Comparison of ENCODE assay signal across 24 mouse cellular contexts in genomic region chr11:116247502-116248222, GRCm38 (mm10). TPM values are rescaled to one million over a fixed set of nuclear protein-coding genes. Genes with fewer than 3 reads are reported as not detected.
DNase-seq lines count a peak whose midpoint lies in the region; ATAC-seq lines count a peak whose summit lies in the region.
"Had no signal": no experiment of that assay in that cellular context is flagged by ENCODE, and none has a peak within 500 bp of the region (broad histone marks: within the 10 kb centered on the region; RNA-seq: fewer than 3 reads in every experiment).

No protein-coding gene starts in this region.

- H3K9me3 ChIP-seq in kidney, embryonic 16.5 days (ENCODE audit: low read length) = no peaks in the 10 kb centered on the region
- no peaks in the 10 kb centered on the region for H3K9me3 ChIP-seq in intestine, embryonic 15.5 days
- no peaks in the 10 kb centered on the region for H3K9me3 ChIP-seq in heart, embryonic 12.5 days (replicated peaks)
- H3K9me3 ChIP-seq: hindbrain, embryonic 15.5 days had no signal

- H3K27me3 ChIP-seq in kidney, embryonic 16.5 days (ENCODE audit: insufficient read depth, low read length) = no peaks in the 10 kb centered on the region
- no peaks in the 10 kb centered on the region for H3K27me3 ChIP-seq in intestine, embryonic 15.5 days (replicated peaks)
- H3K27me3 ChIP-seq in heart, embryonic 12.5 days (replicated peaks) = no peaks in the 10 kb centered on the region
- H3K27me3 ChIP-seq: hindbrain, embryonic 15.5 days had no signal

- no peak overlapping the region for H3K9ac ChIP-seq in kidney, embryonic 16.5 days (replicated peaks; ENCODE audit: low read length)
- no peak overlapping the region; the same call in 1 of the 2 replicates for H3K9ac ChIP-seq in intestine, embryonic 15.5 days
- no peak overlapping the region for H3K9ac ChIP-seq in heart, embryonic 12.5 days
- H3K9ac ChIP-seq: hindbrain, embryonic 15.5 days; lung, embryonic 14.5 days had no signal

- no peak for ATAC-seq in kidney, embryonic 16.5 days (ENCODE audit: low FRiP score, low TSS enrichment)
- ATAC-seq in intestine, embryonic 15.5 days = peak; percentile 84
- no peak for ATAC-seq in heart, embryonic 12.5 days (ENCODE audit: insufficient number of reproducible peaks, low FRiP score)
- ATAC-seq: forebrain, embryonic 16.5 days had no signal

- peaks cover 5% of the 10 kb centered on the region; the same call in 1 of the 2 replicates for H3K4me1 ChIP-seq in kidney, embryonic 16.5 days (ENCODE audit: insufficient read depth, low read length)
- peaks cover 3% of the 10 kb centered on the region; the same call in 1 of the 2 replicates for H3K4me1 ChIP-seq in intestine, embryonic 15.5 days (replicated peaks)
- H3K4me1 ChIP-seq in heart, embryonic 12.5 days (replicated peaks) = peaks cover 18% of the 10 kb centered on the region
- H3K4me1 ChIP-seq: hindbrain, embryonic 15.5 days had no signal

- WGBS in kidney, embryonic 16.5 days = 71% methylated on average over 14 of the region's 14 CpGs
- 69% methylated on average over 14 of the region's 14 CpGs for WGBS in intestine, embryonic 15.5 days
- WGBS in heart, embryonic 12.5 days = 86% methylated on average over 14 of the region's 14 CpGs

- H3K27ac ChIP-seq in kidney, embryonic 16.5 days (ENCODE audit: low read length) = no peak overlapping the region
- H3K27ac ChIP-seq in intestine, embryonic 15.5 days = peak overlapping the region; percentile 51
- H3K27ac ChIP-seq in heart, embryonic 12.5 days (ENCODE audit: poor library complexity, severe bottlenecking) = no peak overlapping the region
- H3K27ac ChIP-seq: gastrocnemius, adult 2 months; hindbrain, embryonic 15.5 days had no signal

- H3K4me2 ChIP-seq in kidney, embryonic 16.5 days (replicated peaks; ENCODE audit: low read depth, low read length) = no peak overlapping the region
- no peak overlapping the region for H3K4me2 ChIP-seq in intestine, embryonic 15.5 days (replicated peaks)
- no peak overlapping the region for H3K4me2 ChIP-seq in heart, embryonic 12.5 days
- H3K4me2 ChIP-seq: hindbrain, embryonic 15.5 days; lung, embryonic 14.5 days; midbrain, embryonic 11.5 days had no signal

- no peak overlapping the region for H3K4me3 ChIP-seq in kidney, embryonic 16.5 days (ENCODE audit: low read length)
- no peak overlapping the region for H3K4me3 ChIP-seq in intestine, embryonic 15.5 days (replicated peaks)
- no peak overlapping the region for H3K4me3 ChIP-seq in heart, embryonic 12.5 days
- H3K4me3 ChIP-seq: gastrocnemius, adult 2 months; hindbrain, embryonic 15.5 days; myocyte had no signal

- peaks cover 90% of the 10 kb centered on the region for H3K36me3 ChIP-seq in kidney, embryonic 16.5 days (ENCODE audit: insufficient read depth, low read length)
- H3K36me3 ChIP-seq in intestine, embryonic 15.5 days = peaks cover 87% of the 10 kb centered on the region
- peaks cover 99% of the 10 kb centered on the region for H3K36me3 ChIP-seq in heart, embryonic 12.5 days

- DNase-seq in kidney, adult 11 months = peak; percentile 63
- DNase-seq in ES-CJ7 (ENCODE audit: low read depth, low spot score) = peak; percentile 34
- DNase-seq in lung, postnatal 36 days = peak; percentile 23
- no peak for DNase-seq in cerebellum, adult 18-20 months
- DNase-seq in left cerebral cortex, adult 18-20 months (ENCODE audit: low spot score in 2 of 2) = no peak
- DNase-seq: cerebellum, adult 11-12 months; gastrocnemius, adult 2 months; heart, postnatal 10 days; liver; lung, embryonic 14.5 days; retina, postnatal 1 day; thymus, postnatal 36 days had no signal

RNA-seq across cellular contexts. Expression of gene Evpl, which starts 9.8 kb away (rescaled TPM):
- polyA plus RNA-seq in kidney, embryonic 16.5 days (2015; fragmentation: Nextera tagmentation; extraction: Ambion mirVana) = 3.5 and 4.1 TPM in 2 replicates
- polyA plus RNA-seq in intestine, embryonic 15.5 days (2015; fragmentation: Nextera tagmentation; extraction: Ambion mirVana) = 3.3 and 3.4 TPM in 2 replicates
- 1 to 10 TPM; 1.8 to 1.9 TPM for total RNA-seq in left cerebral cortex, adult 18-20 months (2021)
- 0.53 and 0.84 TPM in 2 replicates for polyA plus RNA-seq in heart, embryonic 12.5 days (2016; fragmentation: Nextera tagmentation; extraction: Ambion mirVana)

RNA-seq across cellular contexts. Expression of gene Srp68, which starts 26.4 kb away (rescaled TPM):
- polyA plus RNA-seq in kidney, embryonic 16.5 days (2015; fragmentation: Nextera tagmentation; extraction: Ambion mirVana) = 95.9 and 96.7 TPM in 2 replicates
- 95.2 and 96.7 TPM in 2 replicates for polyA plus RNA-seq in intestine, embryonic 15.5 days (2015; fragmentation: Nextera tagmentation; extraction: Ambion mirVana)
- total RNA-seq in left cerebral cortex, adult 18-20 months (2021) = 10 to 100 TPM; 76.5 to 78.4 TPM
- 73.9 and 74.8 TPM in 2 replicates for polyA plus RNA-seq in heart, embryonic 12.5 days (2016; fragmentation: Nextera tagmentation; extraction: Ambion mirVana)

RNA-seq across cellular contexts. Expression of gene Galr2, which starts 33.1 kb away (rescaled TPM):
- polyA plus RNA-seq in kidney, embryonic 16.5 days (2015; fragmentation: Nextera tagmentation; extraction: Ambion mirVana) = 0.14 and 0.19 TPM in 2 replicates
- 0.19 and 0.21 TPM in 2 replicates for polyA plus RNA-seq in intestine, embryonic 15.5 days (2015; fragmentation: Nextera tagmentation; extraction: Ambion mirVana)
- not detected for total RNA-seq in left cerebral cortex, adult 18-20 months (2021)
- 0.09 TPM in 1 of 2 replicates, not detected in the other for polyA plus RNA-seq in heart, embryonic 12.5 days (2016; fragmentation: Nextera tagmentation; extraction: Ambion mirVana)
- total RNA-seq: heart, adult 8-10 months; heart, postnatal 10 days; layer of hippocampus, adult 8-10 months; left cerebral cortex, postnatal 10 days; neutrophil, adult 5-6 weeks had no signal
- polyA plus RNA-seq: cortical plate, adult 2 months; lung, embryonic 14.5 days had no signal

RNA-seq across cellular contexts. Expression of gene Acox1, which starts 48.8 kb away (rescaled TPM):
- polyA plus RNA-seq in kidney, embryonic 16.5 days (2015; fragmentation: Nextera tagmentation; extraction: Ambion mirVana) = 46.1 and 48.8 TPM in 2 replicates
- 56.9 and 59.4 TPM in 2 replicates for polyA plus RNA-seq in intestine, embryonic 15.5 days (2015; fragmentation: Nextera tagmentation; extraction: Ambion mirVana)
- 100 to 1,000 TPM; 115 to 123 TPM for total RNA-seq in left cerebral cortex, adult 18-20 months (2021)
- polyA plus RNA-seq in heart, embryonic 12.5 days (2016; fragmentation: Nextera tagmentation; extraction: Ambion mirVana) = 36.1 and 38.3 TPM in 2 replicates

RNA-seq across cellular contexts. Expression of gene Ten1, which starts 49.0 kb away (rescaled TPM):
- 85.0 and 85.9 TPM in 2 replicates for polyA plus RNA-seq in kidney, embryonic 16.5 days (2015; fragmentation: Nextera tagmentation; extraction: Ambion mirVana)
- polyA plus RNA-seq in intestine, embryonic 15.5 days (2015; fragmentation: Nextera tagmentation; extraction: Ambion mirVana) = 98.0 and 100 TPM in 2 replicates
- 10 to 100 TPM; 37.8 to 39.5 TPM for total RNA-seq in left cerebral cortex, adult 18-20 months (2021)
- 74.9 and 75.5 TPM in 2 replicates for polyA plus RNA-seq in heart, embryonic 12.5 days (2016; fragmentation: Nextera tagmentation; extraction: Ambion mirVana)

Comparison
In these comparisons a context has a peak if more than half of its experiments do, and no peak if none do; other contexts are left out.
1. DNase-seq: peak in kidney, adult 11 months (single experiment), ES-CJ7 (single experiment) and lung, postnatal 36 days (single experiment); none in cerebellum, adult 18-20 months (0 of 2) and left cerebral cortex, adult 18-20 months (0 of 2).